8 mouse cellular contexts compared by ENCODE assay signal in the genomic region with DNA sequence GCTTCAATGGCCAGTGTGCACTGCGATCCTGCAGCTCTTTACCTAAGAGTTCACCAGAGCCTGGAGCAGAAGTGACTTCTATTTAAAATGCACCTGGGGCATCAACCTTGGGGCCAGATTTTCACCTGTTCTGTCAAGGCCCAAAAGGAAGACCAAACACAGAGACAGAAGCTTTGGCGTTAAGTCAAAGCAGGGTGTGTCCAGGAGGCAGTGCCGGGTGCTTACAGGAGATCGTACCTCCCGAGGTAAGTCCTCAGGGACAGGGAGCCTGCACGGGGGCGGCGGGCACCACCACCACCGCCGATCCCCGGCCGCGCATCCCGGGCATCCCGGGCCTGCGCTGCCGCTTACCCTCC. TPM values are rescaled to one million over a fixed set of nuclear protein-coding genes. Genes with fewer than 3 reads are reported as not detected.
DNase-seq lines count a peak whose midpoint lies in the region; ATAC-seq lines count a peak whose summit lies in the region.

No protein-coding gene starts in this region.

- no peak; the same call in none of the 2 replicates for ATAC-seq in kidney, embryonic 16.5 days (ENCODE audit: low FRiP score, low TSS enrichment)
- ATAC-seq in hindbrain, embryonic 11.5 days (ENCODE audit: low FRiP score) = peak; percentile 1; the same call in 1 of the 2 replicates

- WGBS in kidney, embryonic 16.5 days = 1% methylated on average over 9 of the region's 17 CpGs
- WGBS in hindbrain, embryonic 11.5 days = under 1% methylated on average over 17 of the region's 17 CpGs
- under 1% methylated on average over 17 of the region's 17 CpGs for WGBS in midbrain, embryonic 10.5 days

- H3K36me3 ChIP-seq in kidney, embryonic 16.5 days (ENCODE audit: insufficient read depth, low read length) = no peaks in the 10 kb centered on the region
- H3K36me3 ChIP-seq in hindbrain, embryonic 11.5 days (ENCODE audit: control insufficient read depth, insufficient read depth, low read length) = no peaks in the 10 kb centered on the region
- H3K36me3 ChIP-seq in midbrain, embryonic 10.5 days = 0 out of 2 replicates have a peak, but pooled peaks cover 11% of the 10 kb centered on the region

- H3K4me2 ChIP-seq in kidney, embryonic 16.5 days (replicated peaks; ENCODE audit: low read depth, low read length) = peak overlapping the region; percentile 82
- H3K4me2 ChIP-seq in hindbrain, embryonic 11.5 days (replicated peaks; ENCODE audit: low read depth, low read length) = peak overlapping the region; percentile 83

- peaks cover 20% of the 10 kb centered on the region for H3K4me1 ChIP-seq in kidney, embryonic 16.5 days (ENCODE audit: insufficient read depth, low read length)
- H3K4me1 ChIP-seq in hindbrain, embryonic 11.5 days (replicated peaks; ENCODE audit: control insufficient read depth, insufficient read depth, low read length) = 0 out of 2 replicates have a peak, but pooled peaks cover 3% of the 10 kb centered on the region
- peaks cover 27% of the 10 kb centered on the region for H3K4me1 ChIP-seq in midbrain, embryonic 10.5 days

- H3K27ac ChIP-seq in kidney, embryonic 16.5 days (ENCODE audit: low read length) = peak overlapping the region; percentile 79
- peak overlapping the region; percentile 89 for H3K27ac ChIP-seq in hindbrain, embryonic 11.5 days (ENCODE audit: low read depth, low read length)
- peak overlapping the region; percentile 95 for H3K27ac ChIP-seq in midbrain, embryonic 10.5 days (replicated peaks)

- no peaks in the 10 kb centered on the region for H3K27me3 ChIP-seq in kidney, embryonic 16.5 days (ENCODE audit: insufficient read depth, low read length)
- H3K27me3 ChIP-seq in hindbrain, embryonic 11.5 days (ENCODE audit: control insufficient read depth, insufficient read depth, low read length) = no peaks in the 10 kb centered on the region
- H3K27me3 ChIP-seq in midbrain, embryonic 10.5 days (ENCODE audit: low read depth, poor library complexity, severe bottlenecking) = no peaks in the 10 kb centered on the region

- H3K9me3 ChIP-seq in kidney, embryonic 16.5 days (ENCODE audit: low read length) = no peaks in the 10 kb centered on the region
- no peaks in the 10 kb centered on the region for H3K9me3 ChIP-seq in hindbrain, embryonic 11.5 days (ENCODE audit: control insufficient read depth, low read length)
- no peaks in the 10 kb centered on the region for H3K9me3 ChIP-seq in midbrain, embryonic 10.5 days (replicated peaks)

- peak overlapping the region; percentile 88 for H3K4me3 ChIP-seq in kidney, embryonic 16.5 days (ENCODE audit: low read length)
- peak overlapping the region; percentile 96 for H3K4me3 ChIP-seq in hindbrain, embryonic 11.5 days (ENCODE audit: low read depth, low read length)
- peak overlapping the region; percentile 97 for H3K4me3 ChIP-seq in midbrain, embryonic 10.5 days

- DNase-seq in kidney, postnatal 14 days = no peak
- peak; percentile 27 for DNase-seq in brain, adult 2 months (ENCODE audit: low read depth, low spot score)
- no peak for DNase-seq in hindbrain, embryonic 11.5 days (ENCODE audit: low spot score)
- no peak for DNase-seq in midbrain, embryonic 10.5 days (ENCODE audit: low spot score)
- DNase-seq in thymus, postnatal 4 days = no peak
- DNase-seq in cerebellum, postnatal 25 days = no peak
- no peak for DNase-seq in cerebellum, adult 18-20 months

- peak overlapping the region; percentile 92 for H3K9ac ChIP-seq in kidney, embryonic 16.5 days (replicated peaks; ENCODE audit: low read length)
- H3K9ac ChIP-seq in hindbrain, embryonic 11.5 days (ENCODE audit: low read depth, low read length) = peak overlapping the region; percentile 90

RNA-seq across cellular contexts. Expression of a gene that starts 0.5 kb away (rescaled TPM):
- 49.3 and 50.9 TPM in 2 replicates for polyA plus RNA-seq in kidney, embryonic 16.5 days (2015; fragmentation: Nextera tagmentation; extraction: Ambion mirVana)
- polyA plus RNA-seq in hindbrain, embryonic 11.5 days (2014; fragmentation: Nextera tagmentation; extraction: Ambion mirVana) = 71.9 and 77.9 TPM in 2 replicates
- polyA plus RNA-seq in midbrain, embryonic 10.5 days (2016; fragmentation: Nextera tagmentation; extraction: Ambion mirVana) = 54.6 and 54.8 TPM in 2 replicates

RNA-seq across cellular contexts. Expression of a gene that starts 47.2 kb away (rescaled TPM):
- polyA plus RNA-seq in kidney, embryonic 16.5 days (2015; fragmentation: Nextera tagmentation; extraction: Ambion mirVana) = 4.3 and 5.4 TPM in 2 replicates
- 4.5 and 4.7 TPM in 2 replicates for polyA plus RNA-seq in hindbrain, embryonic 11.5 days (2014; fragmentation: Nextera tagmentation; extraction: Ambion mirVana)
- 2.1 and 3.0 TPM in 2 replicates for polyA plus RNA-seq in midbrain, embryonic 10.5 days (2016; fragmentation: Nextera tagmentation; extraction: Ambion mirVana)

RNA-seq across cellular contexts. Expression of a gene that starts 56.4 kb away (rescaled TPM):
- 1.2 TPM in 2 replicates for polyA plus RNA-seq in kidney, embryonic 16.5 days (2015; fragmentation: Nextera tagmentation; extraction: Ambion mirVana)
- polyA plus RNA-seq in hindbrain, embryonic 11.5 days (2014; fragmentation: Nextera tagmentation; extraction: Ambion mirVana) = 1.2 and 1.3 TPM in 2 replicates
- polyA plus RNA-seq in midbrain, embryonic 10.5 days (2016; fragmentation: Nextera tagmentation; extraction: Ambion mirVana) = 0.95 and 0.98 TPM in 2 replicates

RNA-seq across cellular contexts. Expression of a gene that starts 59.3 kb away (rescaled TPM):
- polyA plus RNA-seq in kidney, embryonic 16.5 days (2015; fragmentation: Nextera tagmentation; extraction: Ambion mirVana) = 3.7 and 5.0 TPM in 2 replicates
- polyA plus RNA-seq in hindbrain, embryonic 11.5 days (2014; fragmentation: Nextera tagmentation; extraction: Ambion mirVana) = 10.8 and 11.3 TPM in 2 replicates
- 2.5 TPM in 2 replicates for polyA plus RNA-seq in midbrain, embryonic 10.5 days (2016; fragmentation: Nextera tagmentation; extraction: Ambion mirVana)
